Mouse (Mus musculus) midbrain, embryonic 11.5 days (tissue): ENCODE results near the gene Cope. TPM values are rescaled to one million over a fixed set of nuclear protein-coding genes. Genes with fewer than 3 reads are reported as not detected.
A peak's percentile ranks its signal among the peaks of the same experiment; 100 is the strongest.

Experiments used
- ATAC-seq: fragments of 200-750 bp; cut with Nextera tagmentation; 2 replicates; pipeline ENCODE4 v1.8.0; 2017; ENCODE audit warnings: moderate TSS enrichment, moderate library complexity; ENCODE audit not compliant: low FRiP score
- DNase-seq: peaks from one replicate; pipeline ENCODE4 v3.0.0; 2015; ENCODE audit warnings: low spot score; ENCODE audit errors: missing footprints
- H3K27ac ChIP-seq: fragments of 300-500 bp; sonication (generic); 2 replicates; pipeline ENCODE4 v1.5.1; 2014; ENCODE audit warnings: low read depth, low read length
- H3K27me3 ChIP-seq: fragments of 300-500 bp; sonication (generic); 2 replicates; pipeline ENCODE4 v1.6.1; 2014; ENCODE audit warnings: mild to moderate bottlenecking, low read length, moderate library complexity, mixed read lengths; ENCODE audit not compliant: control insufficient read depth, insufficient read depth
- H3K36me3 ChIP-seq: fragments of 300-500 bp; sonication (generic); 2 replicates; pipeline ENCODE4 v1.6.1; 2014; ENCODE audit warnings: mild to moderate bottlenecking, low read length, moderate library complexity, mixed read lengths; ENCODE audit not compliant: control insufficient read depth, insufficient read depth
- H3K4me1 ChIP-seq: fragments of 300-500 bp; sonication (generic); 2 replicates; pipeline ENCODE4 v1.6.1; 2014; ENCODE audit warnings: low read length; ENCODE audit not compliant: control insufficient read depth, insufficient read depth
- H3K4me2 ChIP-seq: fragments of 300-500 bp; sonication (generic); 2 replicates; pipeline ENCODE4 v1.6.1; 2014; ENCODE audit warnings: mild to moderate bottlenecking, moderate library complexity
- H3K4me3 ChIP-seq: fragments of 300-500 bp; sonication (generic); 2 replicates; pipeline ENCODE4 v1.5.1; 2014; ENCODE audit warnings: low read depth, low read length
- H3K9ac ChIP-seq: fragments of 300-500 bp; sonication (generic); 2 replicates; pipeline ENCODE4 v1.6.1; 2014; ENCODE audit warnings: low read length
- H3K9me3 ChIP-seq: fragments of 300-500 bp; sonication (generic); 2 replicates; pipeline ENCODE4 v1.6.1; 2016; ENCODE audit warnings: low read length; ENCODE audit not compliant: control insufficient read depth
- WGBS: fragments of 180-500 bp; shearing (Covaris S2); extraction: QIAGEN DNeasy Blood & Tissue Kit; methylation state at CpG from one replicate; pipeline ENCODE4 v1.1.7; 2014; 5-methylcytosine and 5-hydroxymethylcytosine counted together
- polyA plus RNA-seq: library from polyadenylated mRNA; unstranded; fragments of >200 nt; fragmentation: Nextera tagmentation; extraction: Ambion mirVana; gene quantifications from 2 replicates; pipeline ENCODE4 v1.2.1, GENCODE M21; 2014

Cope gene
- 230 and 240 TPM in 2 replicates for polyA plus RNA-seq

GRCm38 (mm10) chr8:70302358-70302890 lies at the start of gene Cope, which contains the start of gene Ddx49:
TSS of gene Cope (plus strand) at chr8:70302518.
TSS of gene Ddx49 (minus strand) at chr8:70302489.
- H3K4me2 ChIP-seq = peak within 1 kb of the TSS; percentile 93
- H3K9me3 ChIP-seq = no peaks in the 10 kb centered on the region
- peaks cover 13% of the 10 kb centered on the region for H3K36me3 ChIP-seq
- ATAC-seq = peak; percentile 94
- peak within 1 kb of the TSS; percentile 84 for H3K4me3 ChIP-seq
- H3K9ac ChIP-seq = peak within 1 kb of the TSS; percentile 80
- no peak within 1 kb of the TSS for H3K27ac ChIP-seq
- DNase-seq = peak; percentile 100
- no peaks in the 10 kb centered on the region for H3K27me3 ChIP-seq
- WGBS = under 1% methylated on average over 40 of the region's 40 CpGs
- peaks cover 15% of the 10 kb centered on the region for H3K4me1 ChIP-seq

- peaks cover 65% of the 10 kb centered on the region for H3K36me3 ChIP-seq
- 81% methylated on average over 1 of the region's 1 CpGs for WGBS
- no peaks in the 10 kb centered on the region for H3K9me3 ChIP-seq
- no peak overlapping the region for H3K4me3 ChIP-seq
- no peaks in the 10 kb centered on the region for H3K27me3 ChIP-seq
- no peak overlapping the region for H3K9ac ChIP-seq
- no peak overlapping the region for H3K4me2 ChIP-seq
- no peak overlapping the region for H3K27ac ChIP-seq
- no peaks in the 10 kb centered on the region for H3K4me1 ChIP-seq
- ATAC-seq (no peak), DNase-seq (no peak)
Observed at GRCm38 (mm10) chr8:70254628-70255027, 47.7 kb upstream of the Cope start.

GRCm38 (mm10) chr8:70257456-70257855 lies 44.9 kb upstream of the Cope start:
- ATAC-seq = no peak
- H3K36me3 ChIP-seq = peaks cover 58% of the 10 kb centered on the region

GRCm38 (mm10) chr8:70258600-70258999 lies 43.7 kb upstream of the Cope start:
- Histone ChIP-seq H3K4me2 (no peak overlapping the region), H3K36me3 (peaks cover 56% of the 10 kb centered on the region), H3K27me3 (no peaks in the 10 kb centered on the region), H3K4me1 (no peaks in the 10 kb centered on the region), H3K9ac (no peak overlapping the region), H3K27ac (no peak overlapping the region), H3K4me3 (no peak overlapping the region), H3K9me3 (no peaks in the 10 kb centered on the region)
- 91% methylated on average over 5 of the region's 5 CpGs for whole genome bisulfite sequencing
- ATAC-seq (no peak), DNase-seq (no peak)

More at GRCm38 (mm10) chr8:70257456-70257855, 44.9 kb upstream of the Cope start:
- Histone ChIP-seq H3K4me2 (no peak overlapping the region), H3K27ac (no peak overlapping the region), H3K27me3 (no peaks in the 10 kb centered on the region), H3K9me3 (no peaks in the 10 kb centered on the region), H3K4me3 (no peak overlapping the region), H3K9ac (no peak overlapping the region), H3K4me1 (no peaks in the 10 kb centered on the region)
- DNase-seq = no peak
- 93% methylated on average over 3 of the region's 3 CpGs for WGBS

- 94% methylated on average over 2 of the region's 2 CpGs for WGBS
- no peak overlapping the region for H3K4me3 ChIP-seq
Observed at GRCm38 (mm10) chr8:70259043-70259442, 43.3 kb upstream of the Cope start.

GRCm38 (mm10) chr8:70267674-70268073 lies 34.6 kb upstream of the Cope start:
- H3K4me3 ChIP-seq = no peak overlapping the region
- ATAC-seq (no peak), DNase-seq (no peak)
- no peak overlapping the region for H3K4me2 ChIP-seq
- H3K27me3 ChIP-seq = no peaks in the 10 kb centered on the region
- no peak overlapping the region for H3K9ac ChIP-seq
- WGBS = 91% methylated on average over 3 of the region's 3 CpGs
- H3K27ac ChIP-seq = no peak overlapping the region
- H3K4me1 ChIP-seq = no peaks in the 10 kb centered on the region
- H3K36me3 ChIP-seq = peaks cover 17% of the 10 kb centered on the region
- no peaks in the 10 kb centered on the region for H3K9me3 ChIP-seq

More at GRCm38 (mm10) chr8:70259043-70259442, 43.3 kb upstream of the Cope start:
- DNase-seq = no peak
- Histone ChIP-seq H3K36me3 (peaks cover 57% of the 10 kb centered on the region), H3K4me1 (no peaks in the 10 kb centered on the region), H3K27ac (no peak overlapping the region), H3K4me2 (no peak overlapping the region), H3K27me3 (no peaks in the 10 kb centered on the region), H3K9me3 (no peaks in the 10 kb centered on the region), H3K9ac (no peak overlapping the region)
- ATAC-seq = no peak

GRCm38 (mm10) chr8:70268311-70268710 lies 34.0 kb upstream of the Cope start:
- no peaks in the 10 kb centered on the region for H3K9me3 ChIP-seq
- no peaks in the 10 kb centered on the region for H3K4me1 ChIP-seq
- H3K4me3 ChIP-seq = no peak overlapping the region
- DNase-seq (no peak), ATAC-seq (no peak)
- H3K4me2 ChIP-seq = no peak overlapping the region
- H3K27me3 ChIP-seq = no peaks in the 10 kb centered on the region
- H3K27ac ChIP-seq = no peak overlapping the region
- H3K9ac ChIP-seq = no peak overlapping the region
- WGBS = 45% methylated on average over 5 of the region's 5 CpGs
- H3K36me3 ChIP-seq = peaks cover 12% of the 10 kb centered on the region

- no peaks in the 10 kb centered on the region for H3K4me1 ChIP-seq
- H3K27me3 ChIP-seq = no peaks in the 10 kb centered on the region
- peaks cover 6% of the 10 kb centered on the region; the same call in 1 of the 2 replicates for H3K36me3 ChIP-seq
- ATAC-seq (no peak), DNase-seq (no peak)
- WGBS = 58% methylated on average over 11 of the region's 11 CpGs
- H3K27ac ChIP-seq = no peak overlapping the region
- no peaks in the 10 kb centered on the region for H3K9me3 ChIP-seq
- no peak overlapping the region for H3K4me3 ChIP-seq
- no peak overlapping the region for H3K9ac ChIP-seq
- H3K4me2 ChIP-seq = no peak overlapping the region
Observed at GRCm38 (mm10) chr8:70268799-70269565, 33.3 kb upstream of the Cope start.

- Histone ChIP-seq H3K27me3 (no peaks in the 10 kb centered on the region), H3K4me1 (no peaks in the 10 kb centered on the region), H3K36me3 (no peaks in the 10 kb centered on the region), H3K9ac (no peak overlapping the region), H3K9me3 (no peaks in the 10 kb centered on the region), H3K4me2 (no peak overlapping the region), H3K27ac (no peak overlapping the region), H3K4me3 (no peak overlapping the region)
- DNase-seq (no peak), ATAC-seq (no peak)
- 74% methylated on average over 3 of the region's 3 CpGs for WGBS
Observed at GRCm38 (mm10) chr8:70272949-70273348, 29.4 kb upstream of the Cope start.
